Mouse (Mus musculus) small intestine, adult 2 months (tissue): ENCODE data around the gene Uvrag.

Experiments
- CTCF ChIP-seq: fragments of 200-500 bp; IDR thresholded peaks from 2 replicates; pipeline ENCODE4 v1.5.1; 2012; ENCODE audit warnings: low read depth, mild to moderate bottlenecking, control low read depth, inconsistent platforms, low read length, moderate library complexity, mixed read lengths; ENCODE audit not compliant: insufficient replicate concordance, insufficient read length; ENCODE audit errors: extremely low read depth
- POLR2A ChIP-seq: fragments of 200-500 bp; IDR thresholded peaks from 2 replicates; pipeline ENCODE4 v1.6.1; 2012; ENCODE audit warnings: low read depth, mild to moderate bottlenecking, control low read depth, inconsistent platforms, low read length, moderate library complexity

GRCm38 (mm10) chr7:99152756-99153155, 11.8 kb upstream of the Uvrag start:
- TF ChIP-seq CTCF (no peak), POLR2A (no peak)
